Mouse (Mus musculus): ENCODE results near the gene Ins2.

Ins2 gene

GRCm38 (mm10) chr7:142663931-142664421, 79.2 kb downstream of the Ins2 start:
- DNase-seq (ENCODE audit: inconsistent ontology term) = no peak

- DNase-seq (ENCODE audit: inconsistent ontology term) = no peak
These were observed 80.0 kb downstream of the Ins2 start for GRCm38 (mm10) chr7:142663151-142663550.

DNA sequence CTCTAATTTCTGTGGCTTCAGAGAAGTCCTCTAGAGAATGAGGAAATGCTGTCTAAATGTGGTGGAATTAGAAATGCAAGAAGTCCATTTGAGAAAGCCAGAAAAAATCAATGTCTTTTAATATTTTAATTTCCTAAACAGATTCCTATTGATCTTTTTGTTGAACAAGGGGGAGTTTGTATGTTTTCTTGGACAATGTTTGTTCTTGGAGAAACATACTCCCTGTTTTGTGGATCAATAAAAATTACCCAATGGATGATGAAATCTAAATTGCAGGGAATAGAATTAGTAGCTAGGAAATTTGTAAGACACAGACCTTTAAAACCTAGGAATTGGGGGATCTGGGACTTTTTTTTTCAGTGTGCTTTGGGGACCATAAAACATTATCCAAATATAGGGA, 81.4 kb downstream of the Ins2 start:
- no peak for DNase-seq (ENCODE audit: inconsistent ontology term)

DNA sequence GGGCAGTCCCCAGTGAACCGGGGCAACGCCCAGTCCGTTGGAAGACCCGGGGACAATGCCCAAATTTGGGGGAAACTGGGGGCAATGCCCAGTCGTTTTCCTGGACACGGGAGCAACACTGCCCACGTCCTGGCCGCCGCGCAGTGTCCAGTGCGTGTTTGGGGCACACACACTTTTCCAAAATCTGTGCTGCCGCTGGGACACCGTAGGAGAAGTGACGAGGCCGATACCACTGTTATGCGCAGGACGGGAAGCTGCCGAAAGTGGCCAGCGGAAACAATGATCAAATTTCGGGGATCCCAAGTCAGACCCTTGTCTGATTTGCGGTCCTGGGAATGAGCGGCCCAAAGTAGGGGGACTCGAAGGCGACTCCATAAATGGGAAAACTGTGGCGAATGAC, 82.1 kb downstream of the Ins2 start:
- DNase-seq (ENCODE audit: inconsistent ontology term) = no peak

- no peak for DNase-seq (ENCODE audit: inconsistent ontology term)
These were observed 82.6 kb downstream of the Ins2 start for GRCm38 (mm10) chr7:142660651-142660945.

- no peak for DNase-seq (ENCODE audit: inconsistent ontology term)
These were observed 83.2 kb downstream of the Ins2 start for GRCm38 (mm10) chr7:142659767-142660650.

GRCm38 (mm10) chr7:142659181-142659681, 84.0 kb downstream of the Ins2 start:
- no peak for DNase-seq (ENCODE audit: inconsistent ontology term)

GRCm38 (mm10) chr7:142658681-142659180, 84.5 kb downstream of the Ins2 start:
- no peak for DNase-seq (ENCODE audit: inconsistent ontology term)

GRCm38 (mm10) chr7:142657821-142658614, 85.2 kb downstream of the Ins2 start:
- DNase-seq (ENCODE audit: inconsistent ontology term) = no peak

DNA sequence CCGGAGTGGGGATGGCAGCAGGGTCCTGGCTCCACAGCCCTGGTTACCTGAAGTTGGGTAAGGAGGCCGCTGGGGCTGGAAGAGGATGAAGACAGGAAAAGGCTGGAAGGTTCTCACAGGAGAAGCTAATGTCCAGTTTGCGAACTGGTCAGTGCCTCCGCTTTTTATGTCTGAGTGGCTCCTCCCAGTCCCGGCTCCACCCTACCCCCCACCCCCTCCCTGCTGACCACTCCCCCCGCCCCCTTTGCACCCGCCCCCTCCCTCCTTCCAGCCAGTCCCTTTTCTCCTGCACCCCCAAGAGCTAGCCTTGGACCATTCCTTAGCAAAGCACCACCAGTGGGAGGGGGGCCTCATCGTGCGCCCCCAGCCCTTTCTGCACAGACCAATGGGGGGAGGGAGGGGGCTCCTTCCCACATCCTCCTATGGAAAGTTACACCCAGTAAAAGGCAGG, 85.8 kb downstream of the Ins2 start:
- DNase-seq (ENCODE audit: inconsistent ontology term) = no peak

- no peak for DNase-seq (ENCODE audit: inconsistent ontology term)
These were observed 87.1 kb downstream of the Ins2 start for GRCm38 (mm10) chr7:142656055-142656454.

- no peak for DNase-seq (ENCODE audit: inconsistent ontology term)
These were observed 87.5 kb downstream of the Ins2 start for GRCm38 (mm10) chr7:142655633-142656032.

- DNase-seq (ENCODE audit: inconsistent ontology term) = no peak
These were observed 89.5 kb downstream of the Ins2 start for GRCm38 (mm10) chr7:142653726-142654125.

DNA sequence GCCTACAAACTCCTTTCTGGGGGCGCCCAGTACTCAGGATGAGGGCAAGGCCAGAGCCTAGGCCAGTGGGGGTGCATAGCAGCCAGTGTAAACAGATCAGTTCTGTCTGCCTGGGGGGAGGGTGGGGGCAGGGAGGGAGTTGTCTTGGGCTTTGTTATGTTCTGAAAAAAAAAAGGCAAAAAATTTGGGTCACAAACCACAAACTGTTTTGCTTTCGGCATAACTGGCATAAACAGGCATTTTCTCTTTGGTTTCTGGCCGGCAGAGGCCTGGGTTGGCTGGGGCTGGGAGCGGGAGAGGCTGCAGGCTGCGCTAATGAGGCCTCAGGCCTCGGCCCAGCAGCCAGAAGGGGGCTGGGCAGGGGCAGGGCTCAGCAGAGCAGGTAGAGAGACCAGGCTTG, 96.5 kb downstream of the Ins2 start:
- DNase-seq (ENCODE audit: inconsistent ontology term) = peak; percentile 95

DNA sequence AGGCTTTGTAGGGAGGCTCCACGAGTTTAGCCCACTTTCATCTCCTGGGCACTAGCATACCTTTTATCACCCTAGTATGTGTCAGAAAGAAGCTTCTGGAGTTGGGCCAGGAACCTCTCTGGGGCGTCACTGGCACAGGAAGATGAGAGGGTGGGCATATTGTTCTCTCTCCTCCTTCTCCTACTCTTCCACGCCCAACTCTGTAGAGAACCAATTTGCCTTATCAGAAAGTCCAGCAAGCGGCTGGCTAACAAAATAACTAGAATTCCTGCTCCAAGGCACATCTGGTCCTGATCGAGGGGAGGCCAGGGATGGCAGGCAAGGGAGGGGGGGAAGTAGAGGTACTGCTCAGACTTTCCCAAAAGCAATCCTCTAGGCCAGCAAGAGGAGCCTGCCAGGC, 98.1 kb downstream of the Ins2 start:
- no peak for DNase-seq (ENCODE audit: inconsistent ontology term)

- DNase-seq (ENCODE audit: inconsistent ontology term) = no peak
These were observed 107.0 kb downstream of the Ins2 start for GRCm38 (mm10) chr7:142636178-142636577.

GRCm38 (mm10) chr7:142630691-142631090, 112.5 kb downstream of the Ins2 start:
- DNase-seq (ENCODE audit: inconsistent ontology term) = peak; percentile 30

DNA sequence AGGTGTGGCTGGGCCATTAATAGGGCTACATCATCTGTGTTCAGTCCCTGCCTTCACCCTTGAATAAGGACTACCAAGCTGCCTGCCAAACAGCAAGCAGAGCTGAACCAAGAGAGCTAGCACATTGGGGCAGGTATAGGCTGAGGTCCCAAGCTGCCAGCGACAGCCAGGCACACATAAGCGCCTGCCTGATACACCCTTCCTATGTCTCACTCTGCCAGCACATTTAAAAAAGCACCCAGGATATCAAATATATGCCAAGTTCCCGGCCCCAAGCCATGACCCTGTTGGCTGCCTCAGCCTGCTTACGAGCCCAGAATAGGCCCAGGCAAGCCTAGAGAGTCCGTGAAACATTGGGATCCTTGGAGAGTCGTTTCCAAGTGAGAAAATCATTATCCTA, 113.4 kb downstream of the Ins2 start:
- no peak for DNase-seq (ENCODE audit: inconsistent ontology term)
